15 mouse cellular contexts compared by ENCODE assay signal in the genomic region with DNA sequence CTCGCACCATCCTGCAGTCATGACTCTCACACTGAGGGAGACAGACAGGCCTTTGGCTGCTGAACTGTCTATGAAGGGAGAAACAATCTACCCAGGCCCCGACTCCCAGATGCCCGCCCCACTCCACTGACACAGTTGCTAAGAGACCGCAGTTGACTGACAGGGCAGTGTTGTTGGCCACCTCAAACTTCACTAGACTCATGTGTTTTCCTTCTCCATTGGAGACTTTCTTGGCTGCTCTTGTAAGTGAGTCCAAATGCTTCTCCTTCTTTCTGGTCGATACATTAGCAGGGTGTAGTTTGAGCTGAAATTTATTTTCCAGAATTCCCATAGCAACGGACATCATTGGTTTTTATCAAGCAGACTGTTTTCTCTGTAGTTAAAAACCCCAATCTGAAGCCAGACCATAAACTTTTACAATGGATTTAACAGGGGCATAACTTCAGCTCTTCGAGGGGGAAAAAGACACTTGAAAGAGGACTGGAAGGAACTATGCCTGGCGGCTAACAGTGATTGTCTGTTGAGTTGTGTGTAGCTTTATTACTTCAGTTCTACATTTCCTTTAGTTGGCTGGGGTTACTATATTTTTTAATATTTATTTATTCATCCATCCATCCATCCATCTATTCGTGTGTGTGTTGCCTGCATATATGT. TPM values are rescaled to one million over a fixed set of nuclear protein-coding genes. Genes with fewer than 3 reads are reported as not detected.
DNase-seq lines count a peak whose midpoint lies in the region; ATAC-seq and TF ChIP-seq lines count a peak whose summit lies in the region.
"Had no signal": no experiment of that assay in that cellular context is flagged by ENCODE, and none has a peak within 500 bp of the region (broad histone marks: within the 10 kb centered on the region; RNA-seq: fewer than 3 reads in every experiment).

No protein-coding gene starts in this region.

- no peaks in the 10 kb centered on the region for H3K4me1 ChIP-seq in hindbrain, embryonic 11.5 days (replicated peaks; ENCODE audit: control insufficient read depth, insufficient read depth, low read length)
- H3K4me1 ChIP-seq in limb, embryonic 14.5 days (ENCODE audit: control insufficient read depth, insufficient read depth, low read length): peaks cover 17% of the 10 kb centered on the region
- H3K4me1 ChIP-seq: megakaryocyte, embryonic 14.5 days had no signal

- H3K9ac ChIP-seq in hindbrain, embryonic 11.5 days (ENCODE audit: low read depth, low read length): no peak overlapping the region
- no peak overlapping the region for H3K9ac ChIP-seq in limb, embryonic 14.5 days (ENCODE audit: low read depth, low read length, severe bottlenecking)

- H3K4me3 ChIP-seq in hindbrain, embryonic 11.5 days (ENCODE audit: low read depth, low read length): no peak overlapping the region
- H3K4me3 ChIP-seq in limb, embryonic 14.5 days (replicated peaks; ENCODE audit: low read length): no peak overlapping the region
- H3K4me3 ChIP-seq: megakaryocyte, embryonic 14.5 days had no signal

- 63% methylated on average over 9 of the region's 9 CpGs for WGBS in hindbrain, embryonic 11.5 days
- WGBS in limb, embryonic 14.5 days: 26% methylated on average over 9 of the region's 9 CpGs

- no peaks in the 10 kb centered on the region for H3K36me3 ChIP-seq in hindbrain, embryonic 11.5 days (ENCODE audit: control insufficient read depth, insufficient read depth, low read length)
- no peaks in the 10 kb centered on the region for H3K36me3 ChIP-seq in limb, embryonic 14.5 days (ENCODE audit: control insufficient read depth, insufficient read depth, low read length)

- no peak for ATAC-seq in hindbrain, embryonic 11.5 days (ENCODE audit: low FRiP score)
- peak; percentile 91 for ATAC-seq in limb, embryonic 14.5 days (ENCODE audit: low FRiP score, low read depth)

- peak; percentile 22 for DNase-seq in gastrocnemius, postnatal 25 days
- DNase-seq in gastrocnemius, postnatal 10 days: no peak
- peak; percentile 56 for DNase-seq in lung, postnatal 10 days
- DNase-seq in lung, postnatal 14 days: no peak
- peak; percentile 51 for DNase-seq in hindbrain, embryonic 11.5 days (ENCODE audit: low spot score)
- peak; percentile 81 for DNase-seq in limb, embryonic 14.5 days (ENCODE audit: low spot score)
- DNase-seq in liver: no peak
- DNase-seq in cerebellum, adult 11-12 months: no peak
- DNase-seq: cerebellum, postnatal 25 days; kidney, adult 11 months; layer of hippocampus, adult 9-11 months; lung, adult 2 months; spleen, adult 18-20 months; thymus, adult 18-20 months had no signal

- no peaks in the 10 kb centered on the region for H3K9me3 ChIP-seq in hindbrain, embryonic 11.5 days (ENCODE audit: control insufficient read depth, low read length)
- no peaks in the 10 kb centered on the region for H3K9me3 ChIP-seq in limb, embryonic 14.5 days (ENCODE audit: control insufficient read depth, low read length)
- H3K9me3 ChIP-seq: megakaryocyte, embryonic 14.5 days had no signal

- H3K4me2 ChIP-seq in hindbrain, embryonic 11.5 days (replicated peaks; ENCODE audit: low read depth, low read length): no peak overlapping the region
- no peak overlapping the region for H3K4me2 ChIP-seq in limb, embryonic 14.5 days (replicated peaks; ENCODE audit: low read depth, low read length, severe bottlenecking)

- H3K27ac ChIP-seq in hindbrain, embryonic 11.5 days (ENCODE audit: low read depth, low read length): no peak overlapping the region
- peak overlapping the region; percentile 44; the same call in 1 of the 2 replicates for H3K27ac ChIP-seq in limb, embryonic 14.5 days (replicated peaks; ENCODE audit: low read depth, low read length)

- no peaks in the 10 kb centered on the region for H3K27me3 ChIP-seq in hindbrain, embryonic 11.5 days (ENCODE audit: control insufficient read depth, insufficient read depth, low read length)
- no peaks in the 10 kb centered on the region for H3K27me3 ChIP-seq in limb, embryonic 14.5 days (ENCODE audit: control insufficient read depth, insufficient read depth, low read length)

- TF ChIP-seq POLR2A in limb, embryonic 14.5 days (IDR thresholded peaks at IDR 0.05; ENCODE audit: borderline replicate concordance, extremely low read depth, insufficient read depth, insufficient read length): no peak

RNA-seq across cellular contexts. Expression of a gene that starts 36.7 kb away (rescaled TPM):
- under 1 TPM in 1 of 2 experiments, not detected in 1; 0.28 TPM for total RNA-seq in gastrocnemius, postnatal 25 days (2021)
- under 1 TPM; 0.27 to 0.35 TPM for total RNA-seq in gastrocnemius, postnatal 10 days (2021)
- 0.99 and 1.2 TPM in 2 replicates for polyA plus RNA-seq in hindbrain, embryonic 11.5 days (2014; fragmentation: Nextera tagmentation; extraction: Ambion mirVana)
- 0.97 and 1.2 TPM in 2 replicates for polyA plus RNA-seq in limb, embryonic 14.5 days (2012; rRNA removed)
- 0.94 and 1.00 TPM in 2 replicates for polyA plus RNA-seq in limb, embryonic 14.5 days (2014; fragmentation: Nextera tagmentation; extraction: Ambion mirVana)

Comparison
In these comparisons a context has a peak if more than half of its experiments do, and no peak if none do; other contexts are left out.
1. DNase-seq: peak in gastrocnemius, postnatal 25 days (single experiment), lung, postnatal 10 days (single experiment), hindbrain, embryonic 11.5 days (single experiment) and limb, embryonic 14.5 days (single experiment); none in gastrocnemius, postnatal 10 days (single experiment), lung, postnatal 14 days (single experiment), liver (single experiment) and cerebellum, adult 11-12 months (single experiment).